Mouse (Mus musculus) neural tube, embryonic 12.5 days (tissue): ENCODE data around the gene Nod2. TPM values are rescaled to one million over a fixed set of nuclear protein-coding genes. Genes with fewer than 3 reads are reported as not detected.

Experiments used
- ATAC-seq: fragments of 200-750 bp; cut with Nextera tagmentation; 2 replicates; pipeline ENCODE4 v1.8.0; 2017; ENCODE audit warnings: low read depth, mild to moderate bottlenecking, moderate TSS enrichment, moderate library complexity; ENCODE audit not compliant: low FRiP score
- H3K27ac ChIP-seq: fragments of 300-500 bp; sonication (generic); 2 replicates; pipeline ENCODE4 v1.5.1; 2016
- H3K27me3 ChIP-seq: fragments of 300-500 bp; sonication (generic); replicated peaks from 2 replicates; pipeline ENCODE4 v1.6.1; 2016; ENCODE audit warnings: mild to moderate bottlenecking
- H3K36me3 ChIP-seq: fragments of 300-500 bp; sonication (generic); 2 replicates; pipeline ENCODE4 v1.6.1; 2016; ENCODE audit warnings: mild to moderate bottlenecking
- H3K4me1 ChIP-seq: fragments of 300-500 bp; sonication (generic); 2 replicates; pipeline ENCODE4 v1.6.1; 2016
- H3K4me2 ChIP-seq: fragments of 300-500 bp; sonication (generic); replicated peaks from 2 replicates; pipeline ENCODE4 v1.6.1; 2016; ENCODE audit warnings: mild to moderate bottlenecking
- H3K4me3 ChIP-seq: fragments of 300-500 bp; sonication (generic); 2 replicates; pipeline ENCODE4 v1.5.1; 2016
- H3K9ac ChIP-seq: fragments of 300-500 bp; sonication (generic); 2 replicates; pipeline ENCODE4 v1.6.1; 2016; ENCODE audit warnings: mild to moderate bottlenecking
- H3K9me3 ChIP-seq: fragments of 300-500 bp; sonication (generic); 2 replicates; pipeline ENCODE4 v1.6.1; 2016; ENCODE audit warnings: mild to moderate bottlenecking
- WGBS: fragments of 180-500 bp; shearing (Covaris S2); methylation state at CpG from one replicate; pipeline ENCODE4 v1.1.7; 2016; 5-methylcytosine and 5-hydroxymethylcytosine counted together
- polyA plus RNA-seq: library from polyadenylated mRNA; unstranded; fragments of >200 nt; fragmentation: Nextera tagmentation; extraction: Ambion mirVana; gene quantifications from 2 replicates; pipeline ENCODE4 v1.2.1, GENCODE M21; 2016

Gene Nod2
- polyA plus RNA-seq, 1 experiment from 2014 or later, result 0.16 TPM

DNA sequence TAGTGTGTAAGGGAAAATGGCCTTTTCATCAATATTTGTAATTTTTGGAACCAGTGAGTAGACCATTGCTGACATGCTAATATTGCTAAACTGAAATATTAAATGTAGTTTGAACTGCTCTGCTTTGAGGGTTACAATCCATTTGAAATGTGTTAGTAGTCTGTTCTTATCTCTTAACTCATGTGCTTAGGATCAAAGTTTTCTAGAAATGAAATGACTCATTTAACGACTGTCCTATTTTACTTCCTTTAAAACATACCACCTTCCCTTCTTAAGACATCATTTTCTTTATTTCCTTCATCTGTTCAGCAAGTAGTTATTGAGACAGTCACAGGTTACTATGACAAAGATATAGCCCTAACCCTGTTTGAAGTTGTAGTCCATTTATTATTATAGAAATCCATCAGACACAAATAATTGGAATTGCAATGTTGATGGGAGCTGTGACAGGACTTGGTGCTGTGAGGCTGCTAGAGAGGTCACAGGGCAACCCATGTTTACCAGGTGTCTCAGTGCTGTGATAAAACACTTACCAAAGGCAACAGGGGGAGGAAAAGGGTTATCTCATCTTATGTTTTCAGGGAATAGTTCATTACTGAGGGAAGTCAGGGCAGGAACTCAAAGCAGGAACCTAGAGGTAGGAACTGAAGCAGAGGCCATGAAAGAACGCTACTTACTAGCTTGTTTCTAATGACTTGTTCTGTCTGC is 76.3 kb downstream of the Nod2 start:
- Histone ChIP-seq H3K36me3 (peaks cover 12% of the 10 kb centered on the region; the same call in 1 of the 2 replicates), H3K27me3 (no peaks in the 10 kb centered on the region), H3K4me1 (no peaks in the 10 kb centered on the region), H3K4me2 (no peak overlapping the region), H3K4me3 (no peak overlapping the region), H3K9me3 (no peaks in the 10 kb centered on the region), H3K27ac (no peak overlapping the region), H3K9ac (no peak overlapping the region)
- WGBS, result 95% methylated on average over 2 of the region's 2 CpGs
- no peak for ATAC-seq

Other genes starting within 250 kb of the Nod2 start
- gene Nkd1, start 126.0 kb upstream of the Nod2 start, polyA plus RNA-seq, result 77.2 and 84.5 TPM in 2 replicates
- 0.83 and 1.3 TPM in 2 replicates for gene Snx20, start 11.2 kb upstream of the Nod2 start, polyA plus RNA-seq
- gene Cyld, start 49.7 kb downstream of the Nod2 start, polyA plus RNA-seq, result 15.8 and 18.6 TPM in 2 replicates